Mouse (Mus musculus): Measurements from ENCODE around the gene Mrgprh. TPM values are rescaled to one million over a fixed set of nuclear protein-coding genes. Genes with fewer than 3 reads are reported as not detected.

Mrgprh gene
- polyA plus RNA-seq, 1 experiment from 2014 or later, result not detected

DNA sequence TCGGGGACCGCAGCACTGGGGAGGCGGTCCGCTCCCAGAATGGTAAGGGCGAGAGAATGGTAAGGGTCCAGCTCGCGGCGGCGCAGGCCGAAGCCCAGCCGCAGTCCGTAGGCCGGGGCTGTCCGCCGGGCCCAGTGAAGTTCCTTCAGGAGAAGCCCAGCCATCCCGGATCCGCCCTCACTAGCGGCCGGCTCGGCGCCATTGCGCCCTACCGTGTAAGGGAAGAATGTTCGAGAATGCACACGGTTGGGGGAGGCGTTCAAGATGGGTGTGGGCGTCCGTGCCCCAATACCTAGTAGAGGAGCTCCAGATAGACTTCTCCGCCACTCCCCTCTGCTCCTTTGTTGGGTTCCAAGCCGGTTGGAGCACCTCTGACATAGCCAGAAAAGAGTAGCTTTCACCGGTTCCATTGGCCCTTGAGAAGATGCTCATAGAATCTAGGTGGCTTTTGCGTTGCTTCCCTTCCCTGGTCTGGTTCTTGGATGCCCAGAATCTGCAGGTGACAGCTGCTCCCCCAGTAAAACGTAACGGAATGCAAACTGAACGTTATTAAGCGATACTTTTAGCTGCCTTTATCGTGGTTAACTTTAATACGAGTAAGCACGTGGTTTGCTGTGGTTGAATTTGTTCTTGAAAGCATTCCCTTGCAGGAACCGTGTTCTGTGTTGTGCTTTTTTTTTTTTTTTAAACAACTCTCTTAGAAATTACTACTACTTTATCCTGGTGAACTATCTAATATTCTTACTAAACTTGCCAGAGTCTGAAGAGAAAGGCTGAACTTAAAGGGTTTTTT is 41.0 kb downstream of the Mrgprh start:
- H3K27me3 ChIP-seq (ENCODE audit: control insufficient read depth, insufficient read depth, low read length), result no peaks in the 10 kb centered on the region
- H3K4me2 ChIP-seq, result peak overlapping the region; percentile 69
- H3K27ac ChIP-seq (ENCODE audit: low read depth, low read length), result peak overlapping the region; percentile 82
- WGBS, result under 1% methylated on average over 39 of the region's 40 CpGs
- DNase-seq (ENCODE audit: low spot score, missing footprints) (no peak), ATAC-seq (ENCODE audit: low FRiP score) (peak; percentile 71)
- H3K4me3 ChIP-seq (ENCODE audit: low read depth, low read length), result peak overlapping the region; percentile 92
- H3K36me3 ChIP-seq (ENCODE audit: control insufficient read depth, insufficient read depth, low read length), result peaks cover 24% of the 10 kb centered on the region; the same call in 1 of the 2 replicates
- H3K9ac ChIP-seq (ENCODE audit: low read length), result peak overlapping the region; percentile 97
- no peaks in the 10 kb centered on the region for H3K9me3 ChIP-seq (ENCODE audit: control insufficient read depth, low read length)
- peaks cover 7% of the 10 kb centered on the region; the same call in 1 of the 2 replicates for H3K4me1 ChIP-seq (ENCODE audit: control insufficient read depth, insufficient read depth, low read length)

DNA sequence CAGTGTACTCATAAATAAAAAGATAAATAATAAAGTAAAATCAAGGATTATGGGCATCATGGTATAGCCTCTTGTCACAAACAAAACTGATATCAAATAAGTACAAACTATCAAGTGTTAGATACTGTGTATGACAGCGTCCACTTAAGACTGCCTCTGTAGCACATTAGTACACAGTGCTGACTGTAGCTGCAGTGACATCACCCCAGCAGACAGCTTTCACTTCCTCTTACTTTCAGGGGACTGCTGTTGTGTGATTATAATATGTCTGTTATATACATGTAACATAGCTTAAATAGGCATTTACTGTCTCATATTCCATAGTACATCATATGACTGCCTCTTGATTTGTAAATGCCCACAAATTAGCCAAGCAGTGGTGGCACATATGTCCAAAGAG is 45.2 kb downstream of the Mrgprh start:
- Histone ChIP-seq H3K9ac (ENCODE audit: low read length) (no peak overlapping the region), H3K4me1 (ENCODE audit: control insufficient read depth, insufficient read depth, low read length) (peaks cover 2% of the 10 kb centered on the region; the same call in 1 of the 2 replicates), H3K27me3 (ENCODE audit: control insufficient read depth, insufficient read depth, low read length) (no peaks in the 10 kb centered on the region), H3K27ac (ENCODE audit: low read depth, low read length) (no peak overlapping the region), H3K4me3 (ENCODE audit: low read depth, low read length) (no peak overlapping the region), H3K36me3 (ENCODE audit: control insufficient read depth, insufficient read depth, low read length) (peaks cover 31% of the 10 kb centered on the region), H3K4me2 (no peak overlapping the region), H3K9me3 (ENCODE audit: control insufficient read depth, low read length) (no peaks in the 10 kb centered on the region)
- DNase-seq (ENCODE audit: low spot score, missing footprints) (peak; percentile 76), ATAC-seq (ENCODE audit: low FRiP score) (no peak)
- WGBS, result 97% methylated on average over 1 of the region's 1 CpGs

DNA sequence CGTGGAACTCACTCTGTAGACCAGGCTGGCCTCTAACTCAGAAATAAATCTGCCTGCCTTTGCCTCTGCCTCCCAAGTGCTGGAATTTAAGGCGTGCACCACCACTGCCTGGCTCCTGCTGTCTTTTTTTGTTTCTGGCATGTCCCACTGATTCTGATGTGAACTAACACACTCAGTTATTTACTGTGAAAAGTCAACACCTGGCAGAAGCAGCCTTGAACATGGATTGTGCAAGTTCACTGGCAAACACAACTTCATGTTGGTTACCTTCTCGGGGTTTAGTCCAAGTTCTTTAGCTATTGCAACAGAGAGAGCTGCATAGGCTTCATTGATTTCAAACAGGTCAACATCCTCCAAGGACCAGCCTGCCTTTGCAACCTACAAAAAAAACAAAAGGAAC is 49.2 kb downstream of the Mrgprh start:
- Histone ChIP-seq H3K4me2 (no peak overlapping the region), H3K27me3 (ENCODE audit: control insufficient read depth, insufficient read depth, low read length) (no peaks in the 10 kb centered on the region), H3K9ac (ENCODE audit: low read length) (no peak overlapping the region), H3K36me3 (ENCODE audit: control insufficient read depth, insufficient read depth, low read length) (peaks cover 30% of the 10 kb centered on the region), H3K4me1 (ENCODE audit: control insufficient read depth, insufficient read depth, low read length) (no peaks in the 10 kb centered on the region), H3K9me3 (ENCODE audit: control insufficient read depth, low read length) (no peaks in the 10 kb centered on the region), H3K27ac (ENCODE audit: low read depth, low read length) (no peak overlapping the region), H3K4me3 (ENCODE audit: low read depth, low read length) (no peak overlapping the region)
- no peak for ATAC-seq (ENCODE audit: low FRiP score)
- WGBS, result 95% methylated on average over 3 of the region's 3 CpGs
- DNase-seq (ENCODE audit: low spot score, missing footprints), result peak; percentile 83

DNA sequence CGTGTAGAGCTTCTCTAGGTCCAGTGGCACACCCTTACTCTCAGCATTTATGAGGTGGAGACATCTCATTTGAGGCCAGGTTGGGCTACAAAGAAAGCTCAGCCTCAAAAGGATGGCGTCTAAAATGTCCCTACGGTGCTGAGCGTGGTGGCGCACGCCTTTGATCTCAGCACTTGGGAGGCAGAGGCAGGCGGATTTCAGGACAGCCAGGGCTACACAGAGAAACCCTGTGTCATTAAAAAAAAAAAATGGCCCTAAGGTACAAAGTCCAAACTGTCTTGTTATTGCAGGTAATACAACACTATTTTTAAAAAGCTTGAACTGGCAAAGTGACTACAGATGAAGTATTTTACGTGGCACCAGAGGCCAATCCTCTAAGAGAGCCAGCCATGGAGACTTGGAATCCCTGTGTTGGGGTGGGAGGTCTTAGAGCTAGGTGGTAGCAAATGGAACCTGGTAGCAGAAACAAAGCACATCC is 49.9 kb downstream of the Mrgprh start:
- DNase-seq (ENCODE audit: low spot score, missing footprints), result peak; percentile 71
- Histone ChIP-seq H3K27me3 (ENCODE audit: control insufficient read depth, insufficient read depth, low read length) (no peaks in the 10 kb centered on the region), H3K4me1 (ENCODE audit: control insufficient read depth, insufficient read depth, low read length) (no peaks in the 10 kb centered on the region), H3K9me3 (ENCODE audit: control insufficient read depth, low read length) (no peaks in the 10 kb centered on the region), H3K4me3 (ENCODE audit: low read depth, low read length) (no peak overlapping the region), H3K4me2 (no peak overlapping the region), H3K9ac (ENCODE audit: low read length) (no peak overlapping the region), H3K36me3 (ENCODE audit: control insufficient read depth, insufficient read depth, low read length) (peaks cover 28% of the 10 kb centered on the region), H3K27ac (ENCODE audit: low read depth, low read length) (no peak overlapping the region)
- ATAC-seq (ENCODE audit: low FRiP score), result no peak
- WGBS, result 92% methylated on average over 8 of the region's 8 CpGs

Small RNA genes lying within 50 kb of the gene (microRNA-seq; reads per million reads assigned to microRNA genes)
- not detected for gene Gm24085

Other genes with a start within 250 kb of the Mrgprh start
- gene Slc22a1, start 200.2 kb upstream of the Mrgprh start, polyA plus RNA-seq (2014; fragmentation: Nextera tagmentation; extraction: Ambion mirVana), result not detected in 2 replicates
- 13.3 and 14.9 TPM in 2 replicates for gene Igf2r, start 106.4 kb upstream of the Mrgprh start, polyA plus RNA-seq (2014; fragmentation: Nextera tagmentation; extraction: Ambion mirVana)
- not detected in 2 replicates for gene Mas1, start 7.9 kb upstream of the Mrgprh start, polyA plus RNA-seq (2014; fragmentation: Nextera tagmentation; extraction: Ambion mirVana)
- gene Pnldc1, start 34.2 kb downstream of the Mrgprh start, polyA plus RNA-seq (2014; fragmentation: Nextera tagmentation; extraction: Ambion mirVana), result 1.1 and 1.2 TPM in 2 replicates
- gene Tcp1, start 39.7 kb downstream of the Mrgprh start, polyA plus RNA-seq (2014; fragmentation: Nextera tagmentation; extraction: Ambion mirVana), result 542 and 583 TPM in 2 replicates
- gene Mrpl18, start 40.3 kb downstream of the Mrgprh start, polyA plus RNA-seq (2014; fragmentation: Nextera tagmentation; extraction: Ambion mirVana), result 172 and 176 TPM in 2 replicates
- 0.93 and 1.4 TPM in 2 replicates for gene Acat3, start 64.6 kb downstream of the Mrgprh start, polyA plus RNA-seq (2014; fragmentation: Nextera tagmentation; extraction: Ambion mirVana)
- gene Acat2, start 84.7 kb downstream of the Mrgprh start, polyA plus RNA-seq (2014; fragmentation: Nextera tagmentation; extraction: Ambion mirVana), result 370 and 373 TPM in 2 replicates
- 136 and 144 TPM in 2 replicates for gene Wtap, start 118.1 kb downstream of the Mrgprh start, polyA plus RNA-seq (2014; fragmentation: Nextera tagmentation; extraction: Ambion mirVana)
- 114 and 120 TPM in 2 replicates for gene Sod2, start 130.8 kb downstream of the Mrgprh start, polyA plus RNA-seq (2014; fragmentation: Nextera tagmentation; extraction: Ambion mirVana)
- not detected in 2 replicates for gene Gpr31b, start 176.3 kb downstream of the Mrgprh start, polyA plus RNA-seq (2014; fragmentation: Nextera tagmentation; extraction: Ambion mirVana)
- gene Tcp10b, start 185.1 kb downstream of the Mrgprh start, polyA plus RNA-seq (2014; fragmentation: Nextera tagmentation; extraction: Ambion mirVana), result not detected in 2 replicates